Mouse (Mus musculus): ENCODE results near the gene Wnt2b.

Wnt2b gene

GRCm38 (mm10) chr3:104961066-104962059 is at the start of gene Wnt2b:
Gene Wnt2b, minus strand, starts transcription at chr3:104961921.
- DNase-seq (ENCODE audit: low spot score) = no peak

DNA sequence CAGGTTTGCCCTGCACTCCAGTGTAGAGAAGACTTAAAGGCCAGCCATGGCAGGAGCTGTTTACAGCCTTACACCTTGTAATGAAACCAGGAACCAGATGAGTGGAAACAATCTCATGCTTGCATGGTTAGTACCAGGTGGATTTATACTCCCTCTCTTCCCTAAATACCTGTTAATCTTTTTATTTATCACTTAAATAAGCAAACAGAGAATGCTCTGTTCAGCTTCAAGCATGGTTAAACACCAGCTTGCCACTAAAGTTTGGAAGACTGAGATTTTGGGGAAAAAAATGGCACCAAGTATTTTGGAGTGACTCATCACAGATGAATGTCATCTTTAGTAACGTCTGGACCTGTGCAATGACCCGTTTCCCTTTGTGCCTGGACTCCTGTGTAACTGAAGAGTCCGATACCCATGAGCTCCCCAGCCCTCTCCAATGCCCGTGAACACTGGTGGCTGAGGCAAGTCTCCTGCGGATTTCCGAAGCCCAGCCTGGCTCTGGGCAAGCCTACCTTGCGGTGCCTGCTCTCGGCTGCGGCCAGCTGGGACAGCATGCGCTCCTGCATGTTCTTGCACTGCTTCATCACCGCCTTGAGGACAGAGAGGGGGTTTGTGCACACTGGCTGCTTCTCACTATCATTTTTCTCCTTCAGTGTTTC is 49.1 kb upstream of the Wnt2b start:
- no peak for DNase-seq (ENCODE audit: low spot score)

DNA sequence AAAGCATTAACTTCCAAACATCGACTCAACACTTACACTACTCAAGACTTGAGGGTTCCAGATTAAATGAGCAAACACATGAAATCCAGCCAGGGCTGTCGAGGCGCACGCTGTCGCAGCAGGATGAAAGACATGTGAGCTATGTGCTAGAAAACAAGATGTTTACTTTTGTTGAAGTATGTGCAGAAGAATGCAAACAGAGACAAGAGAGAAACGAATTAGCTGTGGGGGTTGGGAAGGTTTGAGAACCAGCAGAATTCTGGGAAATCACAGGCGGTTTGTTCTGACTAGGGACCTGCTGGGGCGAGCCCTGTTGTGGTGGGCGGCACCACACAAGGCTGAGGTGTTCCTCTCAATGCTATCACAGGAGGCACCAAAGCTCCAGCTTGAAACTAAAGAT is 46.3 kb upstream of the Wnt2b start:
- DNase-seq (ENCODE audit: low spot score) = no peak

- DNase-seq (ENCODE audit: low spot score) = no peak
Measured at GRCm38 (mm10) chr3:105006101-105006500, 44.4 kb upstream of the Wnt2b start.

DNA sequence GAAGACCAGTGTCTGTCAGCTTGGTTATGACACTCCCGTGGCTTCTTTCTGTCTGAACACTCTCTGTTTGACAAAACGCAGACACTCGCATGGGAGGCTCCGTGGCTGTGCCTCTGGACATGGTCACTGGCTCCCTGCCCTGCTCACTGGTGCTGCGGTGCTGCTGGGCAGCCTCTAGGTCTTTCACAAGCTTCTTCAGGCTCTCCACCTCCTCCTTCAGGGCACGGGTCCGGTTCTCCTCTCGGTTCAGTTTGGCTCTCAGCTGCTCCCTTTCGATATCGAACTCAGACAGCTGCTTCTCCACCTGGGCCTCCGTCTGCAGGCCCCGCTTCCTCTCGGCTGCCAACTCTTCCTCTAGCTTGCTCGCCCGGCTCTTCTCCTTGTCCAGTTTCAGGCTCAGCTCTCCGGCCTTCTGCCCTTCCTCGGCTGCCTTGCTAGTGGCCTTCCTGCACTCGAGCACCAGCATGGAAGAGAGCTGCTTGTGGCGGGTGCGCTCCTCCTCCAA is 43.9 kb upstream of the Wnt2b start:
- no peak for DNase-seq (ENCODE audit: low spot score)

- no peak for DNase-seq (ENCODE audit: low spot score)
Measured at GRCm38 (mm10) chr3:105005011-105005410, 43.3 kb upstream of the Wnt2b start.

DNA sequence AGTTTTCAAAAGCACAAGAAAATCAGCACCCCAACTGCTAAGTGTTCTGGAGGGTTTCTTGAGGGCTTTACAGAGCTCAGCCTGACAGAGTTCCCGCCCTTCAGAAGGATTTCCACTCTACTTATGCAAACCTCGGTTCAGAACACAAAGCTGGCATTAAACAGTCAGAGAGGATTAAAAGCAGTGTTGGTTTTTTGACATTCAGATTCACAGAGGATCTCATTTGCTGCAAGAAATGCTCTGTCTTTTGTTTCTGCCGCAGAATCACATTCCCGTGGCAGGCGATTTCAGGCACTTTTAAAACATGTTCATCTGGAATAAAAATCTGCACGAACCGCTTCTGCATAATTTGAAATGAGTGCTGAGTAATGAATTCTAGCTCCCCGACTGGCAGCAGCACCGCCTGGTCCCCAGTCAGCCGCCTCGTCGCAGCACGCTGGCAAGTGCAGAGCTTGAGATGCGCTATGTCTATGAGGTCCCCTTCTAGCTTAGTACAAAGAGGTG is 42.3 kb upstream of the Wnt2b start:
- DNase-seq (ENCODE audit: low spot score) = peak; percentile 57

GRCm38 (mm10) chr3:105001374-105001773 is 39.7 kb upstream of the Wnt2b start:
- DNase-seq (ENCODE audit: low spot score) = no peak

DNA sequence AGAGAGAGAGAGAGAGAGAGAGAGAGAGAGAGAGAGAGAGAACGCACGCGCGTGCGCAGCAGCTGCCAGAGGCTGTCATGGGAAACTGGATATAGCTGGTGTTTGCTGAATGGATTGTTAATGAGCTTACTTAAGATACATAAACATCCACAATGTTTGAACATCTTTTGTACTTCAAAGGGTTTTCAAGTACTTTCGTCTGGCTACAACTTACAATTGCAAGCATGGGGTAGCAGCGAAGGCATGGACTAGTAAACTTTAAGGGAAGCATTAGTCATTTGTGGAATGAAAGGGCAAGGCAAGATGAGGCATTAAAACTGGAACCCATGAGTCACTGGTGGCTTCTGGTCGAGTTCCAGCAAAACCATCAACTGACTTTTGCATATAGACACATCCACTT is 38.8 kb upstream of the Wnt2b start:
- DNase-seq (ENCODE audit: low spot score) = no peak

GRCm38 (mm10) chr3:104997563-104997962 is 35.8 kb upstream of the Wnt2b start:
- DNase-seq (ENCODE audit: low spot score) = no peak

GRCm38 (mm10) chr3:104995707-104996106 is 34.0 kb upstream of the Wnt2b start:
- no peak for DNase-seq (ENCODE audit: low spot score)

- DNase-seq (ENCODE audit: low spot score) = no peak
Measured at GRCm38 (mm10) chr3:104994415-104994841, 32.7 kb upstream of the Wnt2b start.

GRCm38 (mm10) chr3:104993800-104994199 is 32.1 kb upstream of the Wnt2b start:
- DNase-seq (ENCODE audit: low spot score) = peak; percentile 79

DNA sequence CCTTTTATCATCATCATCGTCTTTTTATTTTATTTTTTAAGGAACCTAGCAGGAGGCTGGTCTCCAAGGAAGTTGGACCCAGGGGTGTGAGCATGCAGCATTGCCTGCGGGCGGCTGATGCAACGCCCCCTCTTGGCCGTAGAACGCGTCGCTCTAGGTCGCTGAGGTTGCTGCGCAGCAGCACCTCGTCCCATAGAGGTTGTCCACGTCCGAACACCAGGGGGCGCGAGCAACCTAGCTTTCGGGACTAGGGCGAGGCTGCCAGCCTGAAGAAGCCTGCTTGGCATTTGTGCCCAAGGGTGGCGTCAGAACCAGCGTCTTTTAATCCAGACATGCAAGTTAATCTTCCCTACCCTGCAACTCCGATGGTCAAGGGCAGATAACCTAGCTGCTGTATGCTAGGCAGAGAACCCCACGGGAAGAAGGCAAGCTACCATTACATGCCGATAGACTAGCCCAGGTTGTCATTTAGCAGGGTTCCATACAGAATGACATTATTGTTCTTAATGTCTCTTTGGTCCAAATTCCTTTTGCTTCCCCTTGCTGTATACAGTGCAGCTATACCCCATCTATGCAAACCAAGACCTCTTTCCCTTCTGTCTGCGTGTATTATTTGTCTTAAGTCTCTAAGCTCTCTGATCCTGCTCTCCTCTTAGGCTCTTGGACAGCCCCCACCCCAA is 31.1 kb upstream of the Wnt2b start:
- peak; percentile 86 for DNase-seq (ENCODE audit: low spot score)

DNA sequence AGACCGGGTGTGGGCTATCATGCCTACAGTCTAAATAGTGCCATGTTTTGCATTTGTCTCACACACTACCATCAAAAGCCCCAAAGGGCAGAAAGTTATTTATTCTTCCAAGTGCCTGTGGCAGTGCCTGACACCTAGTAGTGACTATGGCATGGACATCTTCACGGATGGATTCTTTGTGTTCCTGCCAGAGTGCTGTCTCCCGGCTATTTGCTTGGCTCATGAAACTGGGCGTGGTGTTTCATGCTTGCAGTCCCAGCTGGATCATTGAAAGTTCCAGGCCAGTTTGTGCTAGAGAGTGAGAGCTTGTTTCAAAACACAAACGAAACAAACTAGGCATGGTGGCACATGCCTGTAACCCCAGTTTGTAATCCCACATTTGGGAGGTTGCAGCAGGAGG is 30.0 kb upstream of the Wnt2b start:
- no peak for DNase-seq (ENCODE audit: low spot score)

DNA sequence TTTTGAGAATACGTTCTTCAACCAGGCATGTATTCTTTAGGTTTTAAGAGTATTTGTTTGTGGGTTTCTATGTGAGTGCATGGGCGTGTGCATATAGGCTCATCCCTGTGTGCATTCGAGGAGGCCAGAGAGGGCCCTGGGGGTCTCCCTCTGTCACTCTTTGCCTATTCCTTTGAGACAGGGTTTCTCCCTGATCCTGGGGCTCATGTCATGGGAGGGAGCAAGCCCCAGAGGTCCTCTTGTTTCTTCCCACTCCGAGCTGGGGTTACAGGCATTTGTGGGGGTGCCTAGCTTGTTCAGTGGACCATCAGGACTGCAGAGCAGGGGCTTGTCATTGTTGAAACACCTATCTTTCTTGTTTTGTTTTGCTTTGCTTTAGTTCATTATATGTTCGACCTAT is 26.2 kb upstream of the Wnt2b start:
- DNase-seq (ENCODE audit: low spot score) = no peak

DNA sequence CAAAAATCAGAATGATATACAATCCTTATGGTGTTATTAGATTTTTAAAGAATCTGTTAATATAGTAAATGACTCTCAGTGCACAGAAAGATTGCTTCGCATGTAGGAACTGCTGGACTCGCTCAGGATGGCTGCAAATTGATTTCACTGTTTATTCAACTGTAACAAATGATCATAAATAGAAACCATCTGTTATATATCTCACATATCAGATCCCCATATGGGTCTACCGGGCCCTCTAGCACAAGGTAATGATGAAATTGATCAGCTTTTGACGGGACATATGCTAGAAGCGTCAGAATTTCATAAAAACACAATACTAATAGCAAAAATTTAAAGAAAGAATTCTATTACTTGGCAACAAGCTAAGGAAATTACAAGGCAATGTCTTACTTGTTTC is 18.0 kb upstream of the Wnt2b start:
- DNase-seq (ENCODE audit: low spot score) = no peak

- DNase-seq (ENCODE audit: low spot score) = peak; percentile 66
Measured at GRCm38 (mm10) chr3:104967548-104968300, 6.0 kb upstream of the Wnt2b start.

GRCm38 (mm10) chr3:104965991-104966554 is 4.4 kb upstream of the Wnt2b start:
- DNase-seq (ENCODE audit: low spot score) = no peak

DNA sequence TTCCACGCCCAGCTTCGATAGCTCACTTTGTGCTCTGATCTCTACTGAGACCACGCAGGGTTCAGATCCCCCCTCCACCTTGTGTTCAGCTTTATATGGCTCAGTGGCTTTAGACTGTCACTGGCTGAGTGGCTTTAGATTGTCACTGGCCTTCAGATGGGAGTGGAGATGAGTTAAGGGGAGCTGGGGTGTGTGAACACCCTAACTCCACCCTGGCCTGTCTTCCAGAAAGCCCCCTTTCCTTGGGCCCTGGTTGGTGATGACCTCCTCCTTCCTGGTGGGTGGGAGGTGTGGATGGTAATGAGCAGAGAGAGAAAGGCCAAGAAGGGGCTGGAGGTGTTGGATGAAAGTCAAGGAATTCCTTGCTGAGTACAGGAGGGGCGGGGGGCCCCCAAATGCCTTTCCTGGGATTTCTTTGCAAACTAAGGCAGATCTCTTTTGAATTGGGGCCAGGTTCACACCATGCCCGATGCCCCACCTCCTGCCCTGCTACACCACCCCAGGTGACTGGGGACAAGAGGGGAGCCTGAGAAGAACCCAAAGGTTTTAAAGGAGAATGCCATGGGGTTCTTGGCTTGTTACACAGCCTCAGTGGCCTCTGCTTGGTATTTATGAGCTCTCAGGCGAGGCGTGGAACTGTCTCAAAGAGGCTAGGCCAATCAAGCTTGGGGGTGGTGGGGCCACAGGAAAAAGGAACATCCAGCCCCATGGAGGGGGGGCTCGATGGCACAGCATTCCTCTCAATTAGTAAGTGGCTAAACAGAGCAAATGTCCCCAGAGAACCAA is 3.5 kb upstream of the Wnt2b start:
- DNase-seq (ENCODE audit: low spot score) = no peak

Measured in left cerebral cortex, adult 11 months (tissue).